Mouse (Mus musculus): ENCODE results near the gene Cdk4. TPM values are rescaled to one million over a fixed set of nuclear protein-coding genes. Genes with fewer than 3 reads are reported as not detected.
A peak's percentile ranks its signal among the peaks of the same experiment; 100 is the strongest.

Gene Cdk4
- polyA plus RNA-seq, 1 experiment, result 619 TPM

DNA sequence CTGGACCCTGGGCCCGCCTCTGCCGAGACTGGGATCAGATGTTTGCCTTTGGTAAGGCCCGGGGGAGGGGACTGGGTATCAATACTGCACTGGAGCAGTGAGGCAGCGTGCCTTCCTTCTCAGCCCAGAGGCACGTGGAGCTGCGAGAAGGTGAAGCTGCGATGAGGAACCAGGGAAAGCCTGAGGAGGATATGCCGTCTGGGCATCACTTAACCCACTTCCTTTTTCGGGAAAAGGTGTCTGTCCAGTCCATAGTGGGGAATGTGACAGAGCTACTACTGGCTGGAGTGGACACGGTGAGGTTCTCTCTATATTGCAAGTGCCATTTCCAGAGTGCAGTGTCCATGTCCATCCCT lies 13.2 kb upstream of the Cdk4 start:
- Histone ChIP-seq H3K4me1 (ENCODE audit: control insufficient read depth, insufficient read depth, low read length) (no peaks in the 10 kb centered on the region), H3K9me3 (replicated peaks; ENCODE audit: control insufficient read depth, insufficient read depth, low read length, poor library complexity, severe bottlenecking) (no peaks in the 10 kb centered on the region), H3K4me3 (ENCODE audit: low read depth, low read length) (no peak overlapping the region), H3K36me3 (ENCODE audit: control insufficient read depth, insufficient read depth, low read length, poor library complexity, severe bottlenecking) (no peaks in the 10 kb centered on the region), H3K9ac (ENCODE audit: low read depth, poor library complexity, severe bottlenecking) (no peak overlapping the region), H3K27me3 (ENCODE audit: control insufficient read depth, insufficient read depth, low read length, poor library complexity, severe bottlenecking) (no peaks in the 10 kb centered on the region), H3K27ac (ENCODE audit: insufficient read depth, low read length) (no peak overlapping the region)
- TF ChIP-seq POLR2A (IDR thresholded peaks at IDR 0.05; ENCODE audit: insufficient read depth, low read length), result no peak
- no peak for TF ChIP-seq EP300 (IDR thresholded peaks at IDR 0.05; ENCODE audit: insufficient read depth, low read depth, low read length)
- no peak for TF ChIP-seq CTCF (IDR thresholded peaks at IDR 0.05; ENCODE audit: low read depth, low read length)

DNA sequence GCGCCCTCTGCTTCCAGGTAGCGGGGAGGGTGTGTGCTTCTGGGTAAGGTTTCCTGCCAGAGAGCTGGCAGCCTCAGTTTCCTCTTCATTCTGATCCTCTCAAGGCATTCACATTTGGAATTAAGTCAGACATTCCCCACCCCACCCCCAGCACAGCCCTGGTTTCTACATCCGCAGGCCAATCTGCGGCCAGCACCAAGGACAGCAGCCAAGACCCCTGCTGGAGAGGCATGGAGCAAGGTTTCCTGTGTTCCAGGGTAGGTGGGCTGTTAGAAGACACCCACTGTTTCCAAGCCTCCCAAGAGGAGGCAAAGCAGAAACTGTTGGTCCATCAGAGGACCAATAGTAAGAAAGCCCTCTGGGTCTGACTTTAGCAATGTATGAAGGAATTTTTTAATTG lies 8.7 kb upstream of the Cdk4 start:
- H3K36me3 ChIP-seq (ENCODE audit: control insufficient read depth, insufficient read depth, low read length, poor library complexity, severe bottlenecking), result peaks cover 5% of the 10 kb centered on the region
- H3K9ac ChIP-seq (ENCODE audit: low read depth, poor library complexity, severe bottlenecking), result no peak overlapping the region
- H3K27me3 ChIP-seq (ENCODE audit: control insufficient read depth, insufficient read depth, low read length, poor library complexity, severe bottlenecking), result no peaks in the 10 kb centered on the region
- peak; percentile 8 for TF ChIP-seq CTCF (IDR thresholded peaks at IDR 0.05; ENCODE audit: low read depth, low read length)
- no peak for TF ChIP-seq EP300 (IDR thresholded peaks at IDR 0.05; ENCODE audit: insufficient read depth, low read depth, low read length)
- H3K4me1 ChIP-seq (ENCODE audit: control insufficient read depth, insufficient read depth, low read length), result no peaks in the 10 kb centered on the region
- H3K4me3 ChIP-seq (ENCODE audit: low read depth, low read length), result no peak overlapping the region
- no peak overlapping the region for H3K27ac ChIP-seq (ENCODE audit: insufficient read depth, low read length)
- no peaks in the 10 kb centered on the region for H3K9me3 ChIP-seq (replicated peaks; ENCODE audit: control insufficient read depth, insufficient read depth, low read length, poor library complexity, severe bottlenecking)

DNA sequence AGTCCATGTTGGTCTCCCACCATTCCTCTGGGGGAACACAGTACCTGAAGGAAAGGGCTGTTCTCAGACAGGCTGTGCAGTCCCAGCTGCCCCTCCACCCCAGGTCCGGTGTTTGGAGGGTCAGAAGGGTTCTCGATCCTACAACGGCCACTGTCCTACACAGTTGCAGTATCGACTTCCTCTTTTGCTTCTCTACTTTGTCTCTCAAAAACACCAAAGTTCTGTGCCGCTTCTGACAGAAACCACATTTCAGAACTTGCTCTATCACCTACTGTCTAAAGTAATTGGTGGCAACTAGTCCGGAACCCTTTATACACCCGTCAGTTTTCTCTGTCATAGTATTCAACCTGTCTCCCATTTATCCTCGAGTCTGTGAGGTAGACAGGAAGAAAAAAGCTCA lies 7.9 kb upstream of the Cdk4 start:
- Histone ChIP-seq H3K9ac (ENCODE audit: low read depth, poor library complexity, severe bottlenecking) (no peak overlapping the region), H3K27me3 (ENCODE audit: control insufficient read depth, insufficient read depth, low read length, poor library complexity, severe bottlenecking) (no peaks in the 10 kb centered on the region), H3K4me1 (ENCODE audit: control insufficient read depth, insufficient read depth, low read length) (no peaks in the 10 kb centered on the region), H3K9me3 (replicated peaks; ENCODE audit: control insufficient read depth, insufficient read depth, low read length, poor library complexity, severe bottlenecking) (no peaks in the 10 kb centered on the region), H3K4me3 (ENCODE audit: low read depth, low read length) (no peak overlapping the region), H3K27ac (ENCODE audit: insufficient read depth, low read length) (no peak overlapping the region), H3K36me3 (ENCODE audit: control insufficient read depth, insufficient read depth, low read length, poor library complexity, severe bottlenecking) (peaks cover 5% of the 10 kb centered on the region)
- TF ChIP-seq CTCF (IDR thresholded peaks at IDR 0.05; ENCODE audit: low read depth, low read length) (no peak), POLR2A (IDR thresholded peaks at IDR 0.05; ENCODE audit: insufficient read depth, low read length) (no peak), EP300 (IDR thresholded peaks at IDR 0.05; ENCODE audit: insufficient read depth, low read depth, low read length) (no peak)

DNA sequence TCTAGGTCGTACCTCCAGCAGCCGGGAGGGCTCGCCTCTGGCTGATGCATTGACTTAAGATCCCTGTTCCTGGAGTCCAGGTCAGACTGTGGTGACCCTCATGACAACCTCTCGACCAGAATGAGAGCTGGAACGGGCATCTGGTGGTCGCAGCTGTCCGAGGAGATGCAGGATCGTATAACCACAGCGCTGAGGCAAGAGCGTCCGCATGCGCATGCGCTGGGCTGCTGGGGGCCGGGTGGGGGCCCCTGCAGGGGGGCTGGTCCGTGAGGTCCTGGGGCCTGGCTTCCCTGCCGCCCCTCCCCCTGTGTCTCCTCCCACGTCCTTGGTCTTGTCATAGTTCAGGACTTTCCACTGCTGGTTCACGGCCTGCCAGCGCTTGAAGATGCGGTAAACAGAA lies 6.8 kb upstream of the Cdk4 start:
- Histone ChIP-seq H3K9me3 (replicated peaks; ENCODE audit: control insufficient read depth, insufficient read depth, low read length, poor library complexity, severe bottlenecking) (no peaks in the 10 kb centered on the region), H3K4me1 (ENCODE audit: control insufficient read depth, insufficient read depth, low read length) (no peaks in the 10 kb centered on the region), H3K27me3 (ENCODE audit: control insufficient read depth, insufficient read depth, low read length, poor library complexity, severe bottlenecking) (no peaks in the 10 kb centered on the region), H3K27ac (ENCODE audit: insufficient read depth, low read length) (no peak overlapping the region), H3K36me3 (ENCODE audit: control insufficient read depth, insufficient read depth, low read length, poor library complexity, severe bottlenecking) (peaks cover 5% of the 10 kb centered on the region), H3K4me3 (ENCODE audit: low read depth, low read length) (no peak overlapping the region), H3K9ac (ENCODE audit: low read depth, poor library complexity, severe bottlenecking) (no peak overlapping the region)
- TF ChIP-seq EP300 (IDR thresholded peaks at IDR 0.05; ENCODE audit: insufficient read depth, low read depth, low read length) (no peak), POLR2A (IDR thresholded peaks at IDR 0.05; ENCODE audit: insufficient read depth, low read length) (no peak), CTCF (IDR thresholded peaks at IDR 0.05; ENCODE audit: low read depth, low read length) (no peak)

DNA sequence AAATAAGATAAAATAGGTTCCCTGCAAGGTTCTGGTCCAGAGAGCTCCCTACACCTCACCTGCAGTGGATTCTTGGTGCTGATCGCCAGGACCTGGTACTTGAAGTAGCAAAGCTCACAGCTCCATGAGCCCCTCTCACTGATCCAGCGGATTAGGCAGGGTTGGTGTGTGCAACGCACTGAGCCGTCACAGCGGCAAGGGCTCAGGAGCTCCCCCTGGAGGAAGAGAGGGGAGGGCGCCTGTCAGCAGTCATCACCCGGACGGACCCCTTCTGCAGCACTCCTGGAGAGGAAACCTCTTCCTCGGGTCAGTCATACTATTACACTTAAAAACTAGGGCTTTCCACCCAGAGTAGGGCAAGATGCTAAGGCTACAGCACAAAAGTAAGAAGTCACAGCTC lies 5.2 kb upstream of the Cdk4 start:
- Histone ChIP-seq H3K36me3 (ENCODE audit: control insufficient read depth, insufficient read depth, low read length, poor library complexity, severe bottlenecking) (peaks cover 5% of the 10 kb centered on the region), H3K27ac (ENCODE audit: insufficient read depth, low read length) (no peak overlapping the region), H3K9me3 (replicated peaks; ENCODE audit: control insufficient read depth, insufficient read depth, low read length, poor library complexity, severe bottlenecking) (no peaks in the 10 kb centered on the region), H3K9ac (ENCODE audit: low read depth, poor library complexity, severe bottlenecking) (no peak overlapping the region), H3K4me1 (ENCODE audit: control insufficient read depth, insufficient read depth, low read length) (no peaks in the 10 kb centered on the region), H3K4me3 (ENCODE audit: low read depth, low read length) (no peak overlapping the region), H3K27me3 (ENCODE audit: control insufficient read depth, insufficient read depth, low read length, poor library complexity, severe bottlenecking) (no peaks in the 10 kb centered on the region)
- no peak for TF ChIP-seq EP300 (IDR thresholded peaks at IDR 0.05; ENCODE audit: insufficient read depth, low read depth, low read length)
- no peak for TF ChIP-seq POLR2A (IDR thresholded peaks at IDR 0.05; ENCODE audit: insufficient read depth, low read length)
- TF ChIP-seq CTCF (IDR thresholded peaks at IDR 0.05; ENCODE audit: low read depth, low read length), result peak; percentile 97

DNA sequence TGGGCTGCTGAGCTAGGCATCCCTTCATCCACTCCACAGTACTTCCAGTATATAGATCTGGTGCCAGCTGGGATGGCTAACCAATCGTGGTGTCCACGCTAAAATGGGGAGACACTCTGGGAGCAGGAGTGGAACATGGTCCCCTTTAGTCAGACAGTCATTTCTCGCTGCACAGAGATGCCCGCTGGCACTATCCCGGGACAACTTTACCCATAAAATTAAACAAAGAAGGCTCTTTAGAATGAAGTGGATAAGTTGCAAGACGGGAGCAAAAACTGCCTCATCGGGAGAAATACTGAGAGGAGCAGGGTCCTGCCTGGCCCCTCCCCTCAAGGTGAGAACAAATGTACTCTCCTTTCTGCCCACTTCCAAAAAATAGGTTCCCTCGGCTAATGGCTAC lies 4.6 kb upstream of the Cdk4 start:
- Histone ChIP-seq H3K36me3 (ENCODE audit: control insufficient read depth, insufficient read depth, low read length, poor library complexity, severe bottlenecking) (peaks cover 5% of the 10 kb centered on the region), H3K27ac (ENCODE audit: insufficient read depth, low read length) (no peak overlapping the region), H3K4me3 (ENCODE audit: low read depth, low read length) (peak overlapping the region; percentile 48), H3K9me3 (replicated peaks; ENCODE audit: control insufficient read depth, insufficient read depth, low read length, poor library complexity, severe bottlenecking) (no peaks in the 10 kb centered on the region), H3K9ac (ENCODE audit: low read depth, poor library complexity, severe bottlenecking) (peak overlapping the region; percentile 90), H3K27me3 (ENCODE audit: control insufficient read depth, insufficient read depth, low read length, poor library complexity, severe bottlenecking) (no peaks in the 10 kb centered on the region), H3K4me1 (ENCODE audit: control insufficient read depth, insufficient read depth, low read length) (no peaks in the 10 kb centered on the region)
- no peak for TF ChIP-seq POLR2A (IDR thresholded peaks at IDR 0.05; ENCODE audit: insufficient read depth, low read length)
